Mouse (Mus musculus) right cerebral cortex, postnatal 14 days (tissue): Measurements from ENCODE around the gene Stx18.

Experiments
- DNase-seq: peaks from one replicate; pipeline ENCODE4 v3.0.0; 2022

Stx18 gene

DNA sequence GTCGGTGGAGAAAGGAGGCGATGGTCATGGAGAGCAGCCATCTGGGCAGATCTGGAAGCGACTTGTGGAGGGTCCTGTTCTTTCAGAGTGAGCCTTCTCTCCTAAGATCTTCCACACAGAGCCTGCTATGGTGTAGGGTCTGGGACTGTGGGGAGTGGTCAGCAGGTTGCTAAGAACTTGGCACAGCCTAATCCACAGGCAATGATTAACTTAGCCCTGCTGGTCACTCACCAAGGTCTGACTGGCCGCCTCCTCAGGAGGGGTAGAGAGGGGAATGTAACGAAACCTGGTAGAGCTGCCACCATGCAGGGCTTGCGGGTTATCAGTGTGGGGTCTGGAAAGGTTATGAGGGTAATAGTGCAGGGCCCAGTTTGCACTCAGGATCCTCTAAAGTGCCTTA lies 102.4 kb downstream of the Stx18 start:
- DNase-seq, result no peak

- DNase-seq, result no peak
These were observed 108.0 kb downstream of the Stx18 start for GRCm38 (mm10) chr5:38146524-38146923.

DNA sequence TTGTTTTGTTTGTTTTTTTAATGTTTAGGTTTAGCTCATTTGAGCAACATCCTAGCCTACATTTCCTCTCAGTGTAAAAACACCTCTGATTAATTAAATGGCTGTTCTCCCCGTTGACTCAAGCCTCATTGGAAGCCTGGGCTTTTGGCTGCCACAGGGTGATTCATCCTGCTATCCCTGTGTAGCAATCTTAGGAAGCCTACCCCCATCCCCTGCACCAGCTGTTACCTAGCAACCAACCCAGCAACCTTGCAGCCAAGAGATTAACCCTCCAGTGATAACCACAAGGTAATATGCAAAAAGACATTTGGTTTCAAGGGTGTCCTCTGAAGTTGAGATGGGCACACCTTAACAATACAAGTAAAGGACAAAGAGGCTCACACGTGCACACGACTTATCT lies 112.7 kb downstream of the Stx18 start:
- no peak for DNase-seq

- DNase-seq, result no peak
These were observed 113.9 kb downstream of the Stx18 start for GRCm38 (mm10) chr5:38152201-38153108.

DNA sequence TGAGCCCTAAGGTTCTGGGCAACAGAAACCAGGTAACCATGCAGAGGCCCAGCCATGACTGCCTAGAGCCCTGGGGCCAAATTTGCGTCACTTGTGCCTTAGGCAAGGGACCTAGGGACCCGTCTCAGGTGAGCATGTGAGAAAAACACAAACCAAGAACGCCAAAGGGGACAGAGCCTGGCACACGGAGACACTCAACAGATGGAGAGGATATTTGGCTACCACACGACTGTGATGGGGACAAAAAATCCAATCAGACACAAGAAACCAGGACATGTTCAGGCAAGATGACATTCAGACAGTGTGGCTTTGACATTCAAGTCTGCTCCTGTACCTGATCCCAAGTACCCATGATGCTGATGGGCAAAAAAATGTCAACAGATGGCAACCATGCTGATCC lies 115.1 kb downstream of the Stx18 start:
- no peak for DNase-seq

DNA sequence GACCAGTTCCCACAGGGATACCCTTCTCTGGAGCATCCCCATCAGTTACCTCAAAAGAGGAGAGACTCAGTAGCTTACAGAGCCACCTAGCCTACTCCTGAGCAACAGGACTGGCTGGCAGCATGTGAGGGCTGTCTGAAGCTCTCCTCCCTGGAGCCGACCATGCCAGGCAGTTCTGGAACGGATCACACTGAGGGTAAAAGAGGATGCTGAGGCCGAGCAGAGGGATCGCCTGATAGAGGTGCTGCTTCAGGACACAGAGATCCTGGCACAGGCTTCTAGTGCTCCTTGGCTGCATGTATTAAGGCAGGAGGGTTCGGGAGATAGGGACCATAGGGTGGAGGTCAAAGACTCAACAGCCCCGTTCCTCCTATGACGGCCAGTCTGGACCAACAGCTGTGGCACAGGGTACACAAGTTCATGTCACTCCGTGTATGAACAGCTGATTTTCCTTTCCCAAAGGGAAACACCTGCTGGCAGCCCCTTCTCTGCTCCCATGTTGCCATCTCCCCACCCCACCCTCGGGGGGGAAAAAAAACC lies 119.0 kb downstream of the Stx18 start:
- no peak for DNase-seq

GRCm38 (mm10) chr5:38158501-38158946 lies 120.0 kb downstream of the Stx18 start:
- DNase-seq, result peak; percentile 49

GRCm38 (mm10) chr5:38158947-38159633 lies 120.5 kb downstream of the Stx18 start:
- peak; percentile 81 for DNase-seq

GRCm38 (mm10) chr5:38159634-38160413 lies 121.3 kb downstream of the Stx18 start, which contains the start of gene Nsg1:
Gene Nsg1, minus strand, starts transcription at chr5:38159907.
- DNase-seq, result no peak

GRCm38 (mm10) chr5:38168497-38168896 lies 130.0 kb downstream of the Stx18 start:
- no peak for DNase-seq

DNA sequence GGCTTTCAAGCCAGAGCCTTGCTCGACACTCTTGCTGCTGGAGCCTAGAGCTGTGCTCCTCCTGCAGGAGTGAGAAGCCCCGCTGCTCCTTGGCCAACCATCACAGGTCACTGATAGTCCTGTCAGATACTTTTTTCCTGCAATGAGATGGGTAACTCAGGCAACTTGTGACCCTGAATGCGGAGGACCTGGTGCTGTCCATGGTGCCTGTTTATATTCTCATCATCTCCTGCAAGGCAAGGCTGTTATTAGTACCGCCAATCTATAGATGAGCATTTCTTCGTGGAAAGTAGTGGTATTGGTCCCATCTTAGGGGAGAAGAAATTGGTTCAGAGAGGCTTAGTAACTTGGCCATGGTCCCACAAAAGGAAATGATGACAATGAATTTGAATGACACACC lies 135.2 kb downstream of the Stx18 start:
- no peak for DNase-seq

- DNase-seq, result no peak
These were observed 135.8 kb downstream of the Stx18 start for GRCm38 (mm10) chr5:38174256-38174912.

DNA sequence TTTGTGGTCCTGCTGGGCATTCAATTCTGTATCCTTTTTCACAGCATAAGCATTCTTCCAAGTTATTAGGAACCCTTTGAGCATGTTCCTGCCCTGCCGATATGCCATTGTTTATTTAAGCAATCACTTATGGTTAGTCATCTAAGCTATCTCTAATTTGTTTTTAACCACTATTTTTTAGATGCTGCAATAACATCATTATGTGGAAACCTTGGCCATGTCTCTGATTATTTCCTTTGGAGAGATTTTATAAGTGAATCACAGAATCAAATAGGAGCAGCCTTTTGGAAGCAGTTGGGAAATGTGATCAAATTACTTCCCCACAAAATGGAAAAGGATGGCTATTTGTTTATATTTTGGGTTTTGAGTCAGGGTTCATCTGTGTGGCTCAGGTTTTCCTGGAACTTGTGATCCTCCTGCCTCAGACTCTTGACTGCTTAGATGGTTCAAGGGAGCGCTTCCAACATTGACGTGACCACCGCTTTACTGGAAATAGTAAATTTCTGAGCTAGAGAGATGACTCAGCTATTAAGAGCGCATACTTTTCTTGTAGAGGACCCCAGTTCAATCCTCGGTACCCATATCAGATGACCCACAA lies 146.2 kb downstream of the Stx18 start:
- DNase-seq, result no peak

DNA sequence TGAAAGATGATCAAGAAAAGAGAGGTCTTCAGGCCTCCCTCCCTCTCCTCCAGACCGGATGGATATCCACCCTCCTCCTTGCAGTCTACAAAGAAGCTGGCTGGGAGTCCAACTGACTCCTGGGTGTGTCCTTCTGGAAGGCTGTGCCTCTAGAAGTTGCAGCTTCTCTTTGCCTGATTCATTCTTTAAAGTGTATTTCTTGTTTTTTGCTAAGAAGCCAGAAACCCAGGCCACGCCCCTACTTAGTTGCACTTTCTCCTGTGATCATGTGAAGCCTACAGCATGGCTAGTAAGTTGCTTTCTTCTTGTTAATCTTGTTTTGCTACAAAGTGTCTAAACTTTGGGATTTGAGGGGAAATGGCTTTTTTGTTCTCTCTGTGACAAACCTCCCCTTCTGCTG lies 148.5 kb downstream of the Stx18 start:
- DNase-seq, result no peak
